Mouse (Mus musculus): ENCODE data around the gene Tmem184b. TPM values are rescaled to one million over a fixed set of nuclear protein-coding genes. Genes with fewer than 3 reads are reported as not detected.

Gene Tmem184b
- total and polyA plus RNA-seq, 3 experiments = 7.1 to 42.7 (median 21.1) TPM

GRCm38 (mm10) chr15:79438816-79439215, 35.4 kb upstream of the Tmem184b start:
- dilution Hi-C loops (cut with MboI; ENCODE audit: extremely low pct_ligation_motif_present, extremely low pct_unique_long_range_greater_than_20kb, low sequenced_read_pairs) = no loop called here
- H3K27me3 ChIP-seq (replicated peaks) = peaks cover 34% of the 10 kb centered on the region
- DNase-seq (ENCODE audit: extremely low read depth) = no peak
- H3K9me3 ChIP-seq (replicated peaks; ENCODE audit: low read length) = no peaks in the 10 kb centered on the region
- H3K9ac ChIP-seq (ENCODE audit: insufficient read depth, low read depth) = no peak overlapping the region
- no peaks in the 10 kb centered on the region for H3K79me2 ChIP-seq (replicated peaks; ENCODE audit: control insufficient read depth, extremely low read depth, insufficient read depth, poor library complexity, severe bottlenecking)
- no peak overlapping the region for H3K4me3 ChIP-seq (replicated peaks in 1 of 3; ENCODE audit: low read depth in 2 of 3, low read length in 2 of 3, poor library complexity in 1 of 3)
- H3K36me3 ChIP-seq (replicated peaks in 1 of 2; ENCODE audit: control insufficient read depth in 1 of 2, insufficient read depth in 1 of 2, low read length in 1 of 2) = peaks cover 9 to 47% of the 10 kb centered on the region in 2 experiments
- H3K4me2 ChIP-seq (ENCODE audit: insufficient read depth, low read depth, poor library complexity, severe bottlenecking) = no peak overlapping the region
- TF ChIP-seq MAZ (IDR thresholded peaks at IDR 0.05; ENCODE audit: low read depth, low read length) = no peak
- no peak overlapping the region for H3K27ac ChIP-seq (ENCODE audit: insufficient read depth, low read depth)
- H3K4me1 ChIP-seq (ENCODE audit: control insufficient read depth in 1 of 2, insufficient read depth in 2 of 2) = peaks cover 0 to 5% of the 10 kb centered on the region in 2 experiments; a peak in 1 of 4 replicates
- in situ Hi-C loops (cut with MboI; ENCODE audit: low pct_ligation_motif_present, low pct_unique_long_range_greater_than_20kb, low sequenced_read_pairs) = no loop called here

- Histone ChIP-seq H3K9me3 (replicated peaks; ENCODE audit: low read length) (no peaks in the 10 kb centered on the region), H3K79me2 (replicated peaks; ENCODE audit: control insufficient read depth, extremely low read depth, insufficient read depth, poor library complexity, severe bottlenecking) (no peaks in the 10 kb centered on the region), H3K4me3 (replicated peaks in 1 of 3; ENCODE audit: low read depth in 2 of 3, low read length in 2 of 3, poor library complexity in 1 of 3) (no peak overlapping the region), H3K4me1 (ENCODE audit: control insufficient read depth in 1 of 2, insufficient read depth in 2 of 2) (peaks cover 0 to 5% of the 10 kb centered on the region in 2 experiments; a peak in 1 of 4 replicates), H3K27ac (ENCODE audit: insufficient read depth, low read depth) (no peak overlapping the region), H3K36me3 (replicated peaks in 1 of 2; ENCODE audit: control insufficient read depth in 1 of 2, insufficient read depth in 1 of 2, low read length in 1 of 2) (peaks cover 9 to 49% of the 10 kb centered on the region in 2 experiments), H3K9ac (ENCODE audit: insufficient read depth, low read depth) (no peak overlapping the region), H3K4me2 (ENCODE audit: insufficient read depth, low read depth, poor library complexity, severe bottlenecking) (no peak overlapping the region), H3K27me3 (replicated peaks) (peaks cover 29% of the 10 kb centered on the region)
- dilution Hi-C loops (cut with MboI; ENCODE audit: extremely low pct_ligation_motif_present, extremely low pct_unique_long_range_greater_than_20kb, low sequenced_read_pairs) (no loop called here), in situ Hi-C loops (cut with MboI; ENCODE audit: low pct_ligation_motif_present, low pct_unique_long_range_greater_than_20kb, low sequenced_read_pairs) (no loop called here)
- TF ChIP-seq ZC3H11A (IDR thresholded peaks at IDR 0.05; ENCODE audit: low read depth, low read length) = no peak
- no peak for TF ChIP-seq SIN3A (IDR thresholded peaks at IDR 0.05; ENCODE audit: low read length)
- no peak for TF ChIP-seq SMC3 (IDR thresholded peaks at IDR 0.05; ENCODE audit: low read depth, low read length)
- no peak for TF ChIP-seq MYC (IDR thresholded peaks at IDR 0.05; ENCODE audit: low read depth, low read length)
- TF ChIP-seq ELF1 (IDR thresholded peaks at IDR 0.05; ENCODE audit: low read depth, low read length) = no peak
- TF ChIP-seq TCF12 (IDR thresholded peaks at IDR 0.05; ENCODE audit: low read depth, low read length) = no peak
- TF ChIP-seq ZMIZ1 (IDR thresholded peaks at IDR 0.05; ENCODE audit: low read depth, low read length) = no peak
- no peak for TF ChIP-seq RAD21 (IDR thresholded peaks at IDR 0.05; ENCODE audit: low read depth, low read length)
- no peak for TF ChIP-seq ETS1 (conservative IDR thresholded peaks at IDR 0.05; ENCODE audit: low read depth, low read length)
- no peak for TF ChIP-seq JUND (conservative IDR thresholded peaks at IDR 0.05; ENCODE audit: low read depth, low read length)
- no peak for TF ChIP-seq ZKSCAN1 (IDR thresholded peaks at IDR 0.05; ENCODE audit: borderline replicate concordance, low read depth, low read length)
- TF ChIP-seq ZNF384 (IDR thresholded peaks at IDR 0.05; ENCODE audit: low read depth, low read length) = no peak
- no peak for TF ChIP-seq UBTF (IDR thresholded peaks at IDR 0.05; ENCODE audit: low read depth, low read length)
- no peak for DNase-seq (ENCODE audit: extremely low read depth)
These were observed 34.9 kb upstream of the Tmem184b start for GRCm38 (mm10) chr15:79438209-79438810.
